Mouse (Mus musculus) embryonic fibroblast, embryonic 13.5 days (primary cell): ENCODE results near the gene Ect2l.

Experiments
- CTCF ChIP-seq: IDR thresholded peaks from 2 replicates; pipeline ENCODE4 v1.5.1; 2011; ENCODE audit warnings: mild to moderate bottlenecking, control low read depth, low read length, moderate library complexity, borderline replicate concordance; ENCODE audit not compliant: insufficient read depth
- POLR2A ChIP-seq: IDR thresholded peaks from 2 replicates; pipeline ENCODE4 v1.6.1; 2011; ENCODE audit warnings: low read depth, mild to moderate bottlenecking, control low read depth, low read length, moderate library complexity

GRCm38 (mm10) chr10:18194737-18195141 lies 16.0 kb downstream of the Ect2l start:
- TF ChIP-seq CTCF = no peak
- TF ChIP-seq POLR2A = no peak
